Mouse (Mus musculus) forebrain, embryonic 13.5 days (tissue): ENCODE results near the gene Srf. TPM values are rescaled to one million over a fixed set of nuclear protein-coding genes. Genes with fewer than 3 reads are reported as not detected.
A peak's percentile ranks its signal among the peaks of the same experiment; 100 is the strongest.

Source experiments
- ATAC-seq: fragments of 200-750 bp; cut with Nextera tagmentation; 2 replicates; pipeline ENCODE4 v1.8.0; 2017
- H3K27ac ChIP-seq: fragments of 300-500 bp; sonication (generic); 2 replicates; pipeline ENCODE4 v1.5.1; 2015; ENCODE audit warnings: inconsistent platforms, mild to moderate bottlenecking, moderate library complexity
- H3K27me3 ChIP-seq: fragments of 300-500 bp; sonication (generic); 2 replicates; pipeline ENCODE4 v1.6.1; 2015; ENCODE audit warnings: mild to moderate bottlenecking, inconsistent platforms
- H3K36me3 ChIP-seq: fragments of 300-500 bp; sonication (generic); 2 replicates; pipeline ENCODE4 v1.6.1; 2015; ENCODE audit warnings: mild to moderate bottlenecking, inconsistent platforms; ENCODE audit not compliant: poor library complexity, severe bottlenecking
- H3K4me1 ChIP-seq: fragments of 300-500 bp; sonication (generic); 2 replicates; pipeline ENCODE4 v1.6.1; 2015; ENCODE audit warnings: inconsistent platforms
- H3K4me2 ChIP-seq: fragments of 300-500 bp; sonication (generic); 2 replicates; pipeline ENCODE4 v1.6.1; 2015; ENCODE audit warnings: inconsistent platforms, mild to moderate bottlenecking, moderate library complexity
- H3K4me3 ChIP-seq: fragments of 300-500 bp; sonication (generic); 2 replicates; pipeline ENCODE4 v1.5.1; 2015; ENCODE audit warnings: mild to moderate bottlenecking, inconsistent platforms
- H3K9ac ChIP-seq: fragments of 300-500 bp; sonication (generic); 2 replicates; pipeline ENCODE4 v1.6.1; 2015; ENCODE audit warnings: mild to moderate bottlenecking, inconsistent platforms
- H3K9me3 ChIP-seq: fragments of 300-500 bp; sonication (generic); replicated peaks from 2 replicates; pipeline ENCODE4 v1.6.1; 2016; ENCODE audit warnings: inconsistent platforms
- WGBS: fragments of 180-500 bp; shearing (Covaris S2); methylation state at CpG from one replicate; pipeline ENCODE4 v1.1.7; 2015; 5-methylcytosine and 5-hydroxymethylcytosine counted together
- polyA plus RNA-seq: library from polyadenylated mRNA; unstranded; fragments of >200 nt; fragmentation: Nextera tagmentation; extraction: Ambion mirVana; gene quantifications from 2 replicates; pipeline ENCODE4 v1.2.1, GENCODE M21; 2015

The Srf gene
- polyA plus RNA-seq: 4.2 and 4.4 TPM in 2 replicates

DNA sequence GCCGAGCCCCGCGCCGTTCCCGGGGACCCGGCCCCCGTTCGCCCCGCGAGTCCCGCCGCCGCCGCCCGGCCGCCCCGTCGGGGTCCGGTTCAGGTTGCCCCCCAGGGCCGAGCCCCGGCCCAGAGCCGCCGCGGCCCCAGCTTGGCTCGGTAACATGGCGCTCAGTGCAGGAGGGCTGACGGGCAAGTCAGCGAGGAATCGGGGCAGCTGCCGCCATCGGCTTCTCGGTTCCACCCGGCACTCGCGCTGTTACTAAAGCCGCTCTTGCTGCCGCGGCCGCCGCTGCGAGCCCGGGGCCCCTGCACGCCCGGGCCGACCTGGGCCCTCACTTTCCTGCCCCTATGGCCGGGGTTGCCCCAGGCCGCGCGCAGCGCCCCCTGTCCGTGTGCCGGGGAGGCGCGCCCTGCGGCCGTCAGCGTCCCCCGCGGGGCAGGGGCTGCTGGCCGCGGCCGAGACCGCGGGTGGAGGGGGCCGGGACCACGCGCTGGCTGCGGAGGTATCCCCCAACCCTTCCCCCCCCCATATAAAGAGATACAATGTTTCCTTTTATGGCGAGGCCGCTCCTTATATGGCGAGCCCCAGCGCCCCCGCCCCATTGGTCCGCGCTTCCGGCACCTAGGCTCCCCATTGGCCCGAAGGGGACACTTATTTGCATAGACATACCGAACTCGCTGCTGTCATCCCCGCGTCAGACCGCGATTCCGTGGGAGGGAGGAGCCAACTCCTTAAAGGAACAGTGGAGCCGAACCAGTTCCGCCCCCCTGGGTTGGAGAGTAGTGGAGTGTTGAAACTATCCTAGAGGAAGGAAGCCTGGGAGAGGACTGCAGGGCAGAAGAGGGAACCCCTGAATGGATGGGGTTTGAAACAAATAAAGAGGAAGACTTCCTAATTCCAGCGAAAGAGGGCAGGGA, at the start of gene Srf:
TSS of gene Srf (minus strand) at position 503 of the 911 bp plus-strand sequence.
- under 1% methylated on average over 76 of the region's 87 CpGs for WGBS
- Histone ChIP-seq H3K36me3 (peaks cover 14% of the 10 kb centered on the region), H3K4me3 (peak within 1 kb of the TSS; percentile 95), H3K4me2 (peak within 1 kb of the TSS; percentile 94), H3K9me3 (no peaks in the 10 kb centered on the region), H3K27ac (peak within 1 kb of the TSS; percentile 90), H3K9ac (peak within 1 kb of the TSS; percentile 97), H3K27me3 (no peaks in the 10 kb centered on the region), H3K4me1 (peaks cover 38% of the 10 kb centered on the region)
- ATAC-seq: peak; percentile 95

DNA sequence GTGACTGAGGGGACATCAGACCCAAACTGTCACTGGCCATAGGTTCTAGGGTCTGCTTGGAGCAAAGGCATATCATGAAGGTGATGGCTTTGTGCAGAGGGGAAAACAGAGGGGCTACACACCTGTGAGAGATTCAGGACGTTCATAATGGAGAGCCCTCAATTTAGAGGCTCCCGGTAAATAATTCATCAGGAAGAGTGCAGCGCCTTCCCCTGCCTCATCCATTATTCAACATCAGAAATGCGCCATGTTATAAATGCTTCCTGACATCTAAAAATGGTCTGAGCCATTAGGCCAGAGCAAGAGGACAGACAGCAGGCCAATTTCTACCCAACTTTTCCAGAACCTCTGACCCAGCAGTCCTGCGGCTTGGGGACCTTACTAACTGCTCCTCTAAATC, 49.2 kb upstream of the Srf start:
- no peak for ATAC-seq
- Histone ChIP-seq H3K4me1 (peaks cover 34% of the 10 kb centered on the region), H3K27ac (peak overlapping the region; percentile 38), H3K27me3 (no peaks in the 10 kb centered on the region), H3K36me3 (no peaks in the 10 kb centered on the region; the same call in 1 of the 2 replicates), H3K9ac (no peak overlapping the region), H3K4me2 (no peak overlapping the region), H3K4me3 (no peak overlapping the region), H3K9me3 (no peaks in the 10 kb centered on the region)
- 61% methylated on average over 5 of the region's 5 CpGs for WGBS

GRCm38 (mm10) chr17:46603229-46603628, 47.3 kb upstream of the Srf start:
- 97% methylated on average over 4 of the region's 4 CpGs for WGBS
- no peak overlapping the region for H3K4me3 ChIP-seq
- H3K4me1 ChIP-seq: peaks cover 27% of the 10 kb centered on the region
- H3K9ac ChIP-seq: no peak overlapping the region
- H3K27ac ChIP-seq: no peak overlapping the region
- H3K9me3 ChIP-seq: no peaks in the 10 kb centered on the region
- H3K36me3 ChIP-seq: no peaks in the 10 kb centered on the region; the same call in 1 of the 2 replicates
- H3K27me3 ChIP-seq: no peaks in the 10 kb centered on the region
- H3K4me2 ChIP-seq: no peak overlapping the region
- no peak for ATAC-seq

DNA sequence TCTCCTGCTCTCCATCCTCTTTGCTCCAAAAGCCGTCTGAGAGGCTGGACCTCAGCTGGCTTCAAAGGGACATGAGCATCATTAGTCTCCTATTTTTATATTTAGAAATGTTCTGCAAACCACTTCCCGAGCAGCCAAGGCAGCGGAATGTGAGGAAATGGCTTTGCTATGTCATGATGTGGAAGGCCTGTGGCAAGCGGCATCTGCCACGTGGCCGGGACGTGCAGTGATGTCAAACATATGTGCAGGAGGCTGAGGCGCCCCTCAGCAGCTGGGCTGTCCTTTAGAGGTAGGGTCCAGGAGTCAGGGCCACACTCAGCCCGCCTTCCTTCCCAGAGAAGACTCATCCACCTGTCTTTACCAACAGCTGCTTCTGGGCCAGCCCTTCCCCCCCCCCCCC, 46.2 kb upstream of the Srf start:
- no peaks in the 10 kb centered on the region for H3K9me3 ChIP-seq
- H3K4me2 ChIP-seq: no peak overlapping the region
- H3K36me3 ChIP-seq: peaks cover under 1% of the 10 kb centered on the region; the same call in 1 of the 2 replicates
- 87% methylated on average over 9 of the region's 9 CpGs for WGBS
- H3K9ac ChIP-seq: no peak overlapping the region
- H3K27ac ChIP-seq: no peak overlapping the region
- peaks cover 19% of the 10 kb centered on the region for H3K4me1 ChIP-seq
- H3K27me3 ChIP-seq: no peaks in the 10 kb centered on the region
- no peak for ATAC-seq
- H3K4me3 ChIP-seq: no peak overlapping the region

GRCm38 (mm10) chr17:46600569-46600968, 44.6 kb upstream of the Srf start:
- Histone ChIP-seq H3K27me3 (no peaks in the 10 kb centered on the region), H3K4me3 (no peak overlapping the region), H3K36me3 (peaks cover 7% of the 10 kb centered on the region; the same call in 1 of the 2 replicates), H3K9me3 (no peaks in the 10 kb centered on the region), H3K27ac (no peak overlapping the region), H3K9ac (no peak overlapping the region), H3K4me2 (no peak overlapping the region), H3K4me1 (peaks cover 16% of the 10 kb centered on the region)
- WGBS: 95% methylated on average over 2 of the region's 2 CpGs
- ATAC-seq: no peak

- 0 out of 2 replicates have a peak, but pooled peaks cover 10% of the 10 kb centered on the region for H3K4me1 ChIP-seq
- no peak overlapping the region for H3K9ac ChIP-seq
- no peak overlapping the region for H3K4me2 ChIP-seq
- H3K27ac ChIP-seq: no peak overlapping the region
- no peaks in the 10 kb centered on the region for H3K27me3 ChIP-seq
- no peaks in the 10 kb centered on the region for H3K9me3 ChIP-seq
- 89% methylated on average over 4 of the region's 4 CpGs for WGBS
- peaks cover 7% of the 10 kb centered on the region; the same call in 1 of the 2 replicates for H3K36me3 ChIP-seq
- no peak for ATAC-seq
- H3K4me3 ChIP-seq: no peak overlapping the region
Observed at GRCm38 (mm10) chr17:46598963-46599362, 43.0 kb upstream of the Srf start.

GRCm38 (mm10) chr17:46597956-46598355, 42.0 kb upstream of the Srf start:
- ATAC-seq: no peak
- Histone ChIP-seq H3K9ac (no peak overlapping the region), H3K9me3 (no peaks in the 10 kb centered on the region), H3K4me1 (peaks cover 10% of the 10 kb centered on the region; the same call in 1 of the 2 replicates), H3K27me3 (no peaks in the 10 kb centered on the region), H3K27ac (no peak overlapping the region), H3K4me2 (no peak overlapping the region), H3K36me3 (peaks cover 7% of the 10 kb centered on the region; the same call in 1 of the 2 replicates), H3K4me3 (no peak overlapping the region)
- WGBS: 92% methylated on average over 11 of the region's 11 CpGs

DNA sequence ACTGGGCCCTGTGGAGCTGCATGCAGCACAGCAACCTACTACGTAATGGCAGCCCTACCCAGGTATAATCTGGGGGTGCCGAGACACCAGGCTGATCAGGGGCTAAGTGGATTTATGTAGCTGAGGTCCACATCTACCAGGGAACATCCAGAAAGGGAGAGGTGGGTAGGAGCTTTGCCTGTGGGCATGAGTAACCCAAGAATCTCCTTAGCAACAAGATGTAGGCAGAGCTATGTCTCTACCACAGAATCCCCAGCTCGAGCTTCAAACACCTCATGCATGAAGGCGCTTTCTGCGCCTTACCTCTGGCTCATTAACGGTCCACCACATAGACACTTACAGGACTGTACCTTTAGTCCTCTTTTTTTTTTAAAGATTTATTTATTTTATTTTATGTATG, 39.4 kb upstream of the Srf start:
- Histone ChIP-seq H3K27ac (no peak overlapping the region), H3K27me3 (no peaks in the 10 kb centered on the region), H3K4me1 (peaks cover 10% of the 10 kb centered on the region; the same call in 1 of the 2 replicates), H3K9ac (no peak overlapping the region), H3K9me3 (no peaks in the 10 kb centered on the region), H3K4me3 (no peak overlapping the region), H3K4me2 (no peak overlapping the region), H3K36me3 (peaks cover 16% of the 10 kb centered on the region)
- WGBS: 85% methylated on average over 6 of the region's 6 CpGs
- no peak for ATAC-seq

DNA sequence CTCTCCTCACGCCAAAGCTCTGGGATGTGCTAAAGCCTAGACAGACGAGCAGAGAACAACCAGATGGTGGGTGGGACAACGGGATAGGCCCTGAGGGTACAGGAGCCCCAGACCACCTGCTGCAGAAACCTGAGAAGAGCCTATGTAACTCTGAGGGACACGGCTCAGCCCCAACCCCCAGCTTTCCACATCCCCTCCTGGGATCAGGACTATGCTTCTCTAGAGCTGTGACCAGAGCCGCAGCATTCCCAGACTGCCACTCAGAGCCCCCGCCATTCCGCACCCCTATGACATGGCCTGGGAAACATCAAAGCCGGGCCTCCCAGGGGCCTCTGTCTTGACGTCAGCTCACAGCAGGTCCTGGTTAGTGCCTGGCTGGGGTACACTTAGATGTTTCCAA, 38.6 kb upstream of the Srf start:
- 56% methylated on average over 9 of the region's 9 CpGs for WGBS
- Histone ChIP-seq H3K4me2 (no peak overlapping the region), H3K4me1 (peaks cover 10% of the 10 kb centered on the region; the same call in 1 of the 2 replicates), H3K27me3 (no peaks in the 10 kb centered on the region), H3K9me3 (no peaks in the 10 kb centered on the region), H3K27ac (no peak overlapping the region), H3K9ac (no peak overlapping the region; the same call in 1 of the 2 replicates), H3K36me3 (peaks cover 24% of the 10 kb centered on the region), H3K4me3 (no peak overlapping the region)
- no peak for ATAC-seq

- no peak overlapping the region for H3K9ac ChIP-seq
- ATAC-seq: no peak
- peaks cover 38% of the 10 kb centered on the region for H3K36me3 ChIP-seq
- 93% methylated on average over 4 of the region's 4 CpGs for WGBS
- H3K4me1 ChIP-seq: peaks cover 7% of the 10 kb centered on the region; the same call in 1 of the 2 replicates
- H3K27me3 ChIP-seq: no peaks in the 10 kb centered on the region
- H3K4me2 ChIP-seq: no peak overlapping the region
- H3K27ac ChIP-seq: no peak overlapping the region
- no peak overlapping the region for H3K4me3 ChIP-seq
- no peaks in the 10 kb centered on the region for H3K9me3 ChIP-seq
Observed at GRCm38 (mm10) chr17:46593124-46593523, 37.1 kb upstream of the Srf start.

DNA sequence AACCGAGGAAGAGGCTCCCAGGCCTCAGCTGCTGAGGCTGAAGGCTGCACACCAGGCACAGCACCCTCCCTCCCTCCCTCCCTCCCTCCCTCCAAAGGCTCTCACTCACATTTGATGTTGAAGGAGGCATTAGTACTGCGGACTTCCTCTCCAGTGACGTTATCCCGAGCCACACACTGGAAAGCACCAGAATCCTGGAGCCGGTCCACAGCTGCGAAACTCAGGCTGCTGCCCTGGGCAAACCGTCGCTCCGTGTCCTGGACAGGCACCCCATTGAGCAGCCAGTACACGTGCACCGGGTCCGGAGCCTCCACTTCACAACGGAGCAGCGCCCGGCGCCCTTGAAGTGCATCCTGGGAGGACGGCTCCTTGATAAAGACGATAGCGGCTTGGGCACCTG, 35.4 kb upstream of the Srf start:
- Histone ChIP-seq H3K36me3 (peaks cover 46% of the 10 kb centered on the region), H3K9me3 (no peaks in the 10 kb centered on the region), H3K4me1 (peaks cover 7% of the 10 kb centered on the region; the same call in 1 of the 2 replicates), H3K9ac (no peak overlapping the region), H3K4me2 (no peak overlapping the region), H3K4me3 (no peak overlapping the region), H3K27me3 (no peaks in the 10 kb centered on the region), H3K27ac (no peak overlapping the region)
- no peak for ATAC-seq
- WGBS: 83% methylated on average over 19 of the region's 19 CpGs

GRCm38 (mm10) chr17:46590439-46590838, 34.5 kb upstream of the Srf start:
- WGBS: 91% methylated on average over 7 of the region's 7 CpGs
- Histone ChIP-seq H3K9me3 (no peaks in the 10 kb centered on the region), H3K4me3 (no peak overlapping the region), H3K9ac (no peak overlapping the region), H3K36me3 (peaks cover 56% of the 10 kb centered on the region), H3K4me1 (peaks cover 7% of the 10 kb centered on the region; the same call in 1 of the 2 replicates), H3K4me2 (no peak overlapping the region), H3K27me3 (no peaks in the 10 kb centered on the region), H3K27ac (no peak overlapping the region)
- no peak for ATAC-seq
